Mouse (Mus musculus) intestine, postnatal 0 days (tissue): ENCODE data around the gene Lama2. TPM values are rescaled to one million over a fixed set of nuclear protein-coding genes. Genes with fewer than 3 reads are reported as not detected.
"Not testable (repeated sequence)": the region's sequence is repeated elsewhere in the genome, so short reads cannot be mapped to it uniquely, and the experiment has no call there.

Source experiments
- ATAC-seq: fragments of 200-750 bp; cut with Nextera tagmentation; 2 replicates; pipeline ENCODE4 v1.8.0; 2017; ENCODE audit warnings: mild to moderate bottlenecking, moderate TSS enrichment, moderate library complexity
- H3K27ac ChIP-seq: fragments of 300-500 bp; sonication (generic); 2 replicates; pipeline ENCODE4 v1.5.1; 2014; ENCODE audit warnings: mild to moderate bottlenecking, low read depth, low read length, moderate library complexity
- H3K27me3 ChIP-seq: fragments of 300-500 bp; sonication (generic); replicated peaks from 2 replicates; pipeline ENCODE4 v1.6.1; 2014; ENCODE audit warnings: low read length, mixed read lengths; ENCODE audit not compliant: control insufficient read depth, insufficient read depth
- H3K36me3 ChIP-seq: fragments of 300-500 bp; sonication (generic); 2 replicates; pipeline ENCODE4 v1.6.1; 2014; ENCODE audit warnings: mild to moderate bottlenecking, moderate library complexity; ENCODE audit not compliant: control insufficient read depth, insufficient read depth
- H3K4me1 ChIP-seq: fragments of 300-500 bp; sonication (generic); replicated peaks from 2 replicates; pipeline ENCODE4 v1.6.1; 2014; ENCODE audit warnings: antibody characterized with exemption, low read length, mixed read lengths; ENCODE audit not compliant: control insufficient read depth, insufficient read depth
- H3K4me2 ChIP-seq: fragments of 300-500 bp; sonication (generic); replicated peaks from 2 replicates; pipeline ENCODE4 v1.6.1; 2014; ENCODE audit warnings: low read depth, mild to moderate bottlenecking, moderate library complexity
- H3K4me3 ChIP-seq: fragments of 300-500 bp; sonication (generic); 2 replicates; pipeline ENCODE4 v1.5.1; 2014; ENCODE audit warnings: low read depth, low read length
- H3K9ac ChIP-seq: fragments of 300-500 bp; sonication (generic); 2 replicates; pipeline ENCODE4 v1.6.1; 2014; ENCODE audit warnings: mild to moderate bottlenecking, low read depth, low read length
- H3K9me3 ChIP-seq: fragments of 300-500 bp; sonication (generic); 2 replicates; pipeline ENCODE4 v1.6.1; 2016; ENCODE audit warnings: mixed run types; ENCODE audit not compliant: control insufficient read depth
- CTCF ChIP-seq: sonication (generic); IDR thresholded peaks from 2 replicates; pipeline ENCODE4 v1.5.1; 2016; ENCODE audit warnings: low read depth, mild to moderate bottlenecking, control low read depth, antibody characterized with exemption, moderate library complexity
- WGBS: fragments of 180-500 bp; shearing (Covaris S2); extraction: QIAGEN DNeasy Blood & Tissue Kit; methylation state at CpG from one replicate; pipeline ENCODE4 v1.1.7; 2014; 5-methylcytosine and 5-hydroxymethylcytosine counted together
- polyA plus RNA-seq: library from polyadenylated mRNA; unstranded; fragments of >200 nt; fragmentation: Nextera tagmentation; extraction: Ambion mirVana; gene quantifications from 2 replicates; pipeline ENCODE4 v1.2.1, GENCODE M21; 2015

The Lama2 gene
- polyA plus RNA-seq, 1 experiment from 2014 or later = 6.9 TPM

DNA sequence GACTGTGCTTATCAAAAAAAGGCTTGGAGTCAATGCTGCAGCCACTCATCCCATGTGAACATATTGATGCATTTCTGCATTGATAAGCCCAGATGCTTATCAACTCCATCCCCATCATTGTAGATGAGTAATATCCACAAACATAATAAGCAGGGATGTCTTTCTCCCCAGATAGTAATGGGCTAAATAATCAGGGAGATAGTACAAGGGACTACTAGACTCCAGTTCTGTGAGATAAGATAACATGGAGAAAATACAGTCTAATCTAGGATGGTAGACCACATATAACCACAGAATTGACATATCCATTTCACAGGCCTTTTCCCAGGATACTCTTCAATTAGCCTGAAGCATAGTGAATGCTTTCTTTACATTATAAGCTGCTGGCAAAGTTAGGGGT is 622.9 kb downstream of the Lama2 start:
- ATAC-seq = no peak
- Histone ChIP-seq H3K27me3 (no peaks in the 10 kb centered on the region), H3K36me3 (no peaks in the 10 kb centered on the region), H3K4me1 (no peaks in the 10 kb centered on the region), H3K9me3 (no peaks in the 10 kb centered on the region), H3K9ac (no peak overlapping the region), H3K4me2 (no peak overlapping the region), H3K27ac (no peak overlapping the region), H3K4me3 (no peak overlapping the region)
- no peak for TF ChIP-seq CTCF

DNA sequence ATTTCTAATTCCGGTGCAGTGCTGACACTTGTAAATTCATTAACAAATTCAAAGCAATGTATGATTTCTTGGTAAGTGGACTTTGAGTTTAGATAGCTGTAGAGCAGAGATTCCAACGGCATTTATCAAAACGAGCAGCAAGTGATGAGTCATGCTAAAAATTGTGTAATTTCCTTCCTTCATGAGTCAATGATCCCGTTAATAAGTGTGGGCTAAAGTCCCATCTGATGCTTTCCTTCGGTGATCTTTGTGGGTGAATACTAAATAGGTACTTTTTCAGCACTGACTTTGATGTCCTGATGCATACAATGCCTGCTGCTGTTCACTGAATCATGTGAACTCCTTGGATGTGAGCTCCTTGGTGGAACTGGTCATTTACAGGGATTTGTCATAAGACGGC is 623.6 kb downstream of the Lama2 start:
- peak; percentile 96 for ATAC-seq
- Histone ChIP-seq H3K9ac (no peak overlapping the region), H3K27ac (peak overlapping the region; percentile 42; the same call in 1 of the 2 replicates), H3K36me3 (no peaks in the 10 kb centered on the region), H3K27me3 (no peaks in the 10 kb centered on the region), H3K4me2 (0 out of 2 replicates have a peak overlapping the region, but pooled peaks have one; percentile 10), H3K4me3 (no peak overlapping the region), H3K4me1 (no peaks in the 10 kb centered on the region), H3K9me3 (no peaks in the 10 kb centered on the region)
- no peak for TF ChIP-seq CTCF
- WGBS = 21% methylated on average over 6 of the region's 6 CpGs

DNA sequence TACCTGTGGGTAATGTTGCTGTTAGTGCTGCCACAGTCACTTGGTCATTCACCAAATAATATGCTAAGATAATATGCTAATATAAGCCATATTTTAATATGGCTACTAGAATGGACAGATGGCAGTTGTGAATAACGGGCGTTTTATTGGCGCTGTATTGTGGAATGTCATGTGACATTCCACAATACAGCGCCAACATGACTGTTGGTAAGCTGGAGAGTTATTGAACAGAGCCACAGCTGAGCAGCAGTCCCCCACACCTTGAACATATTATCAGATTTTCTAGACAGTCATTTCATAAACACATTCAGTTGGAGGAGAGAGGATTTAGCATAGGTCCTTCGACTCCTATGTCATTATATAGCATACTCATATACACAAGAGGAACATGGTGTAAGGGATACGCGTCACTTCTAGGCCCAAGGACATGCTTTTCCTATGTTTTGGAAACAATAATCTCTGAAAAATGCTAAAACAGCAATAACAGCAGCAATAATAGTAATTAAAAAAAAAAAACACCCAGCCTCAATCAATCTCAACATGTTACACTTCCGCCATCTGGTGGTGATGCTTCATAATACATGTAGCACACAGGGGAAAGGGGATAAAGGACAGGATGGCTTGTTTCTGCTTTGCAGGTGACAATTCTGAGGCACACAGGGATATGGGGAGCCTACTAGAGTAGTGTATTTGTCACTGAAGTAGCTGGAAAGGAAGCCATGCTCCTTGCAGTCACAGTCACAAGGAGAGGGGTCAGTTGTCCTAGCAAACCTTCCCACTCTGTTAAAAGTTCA is 624.2 kb downstream of the Lama2 start:
- TF ChIP-seq CTCF = peak; percentile 85

DNA sequence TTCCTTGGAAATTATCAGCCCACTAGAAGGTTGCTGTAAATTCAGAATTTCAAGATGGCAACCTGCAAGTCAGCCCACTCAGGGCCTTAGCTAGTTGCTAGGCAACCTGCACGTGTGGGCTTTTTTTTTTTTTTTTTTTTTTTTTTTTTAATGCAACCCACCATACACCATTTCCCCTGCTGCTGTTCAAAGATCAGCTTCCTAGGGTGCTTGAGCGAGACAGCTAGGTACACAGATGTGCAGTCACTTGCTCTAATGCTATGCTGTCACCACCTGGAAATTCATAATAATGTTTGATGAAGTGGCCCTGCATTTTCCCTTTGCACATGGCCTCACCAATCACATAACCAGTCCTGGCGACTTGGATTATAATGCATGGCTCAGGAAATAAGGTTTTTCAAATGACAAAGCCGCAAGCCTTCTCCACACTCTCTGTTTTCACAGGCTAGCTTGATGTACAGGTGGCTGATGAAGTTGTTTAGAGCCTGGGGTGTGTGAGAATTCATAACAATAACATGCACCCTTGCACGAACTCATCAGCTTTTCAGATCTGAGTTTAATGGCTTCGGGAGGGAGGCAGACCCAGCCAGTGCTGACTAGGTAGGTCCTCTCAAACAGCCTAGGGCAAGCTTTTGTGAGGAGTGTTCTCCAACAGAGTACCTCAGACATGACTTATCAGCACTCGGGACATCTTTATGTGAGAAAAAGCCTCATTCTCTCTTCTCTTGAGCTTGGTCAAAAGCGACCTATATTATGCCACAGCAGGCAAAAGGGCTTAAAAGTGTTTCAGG is 625.4 kb downstream of the Lama2 start:
- Histone ChIP-seq H3K27ac (no peak overlapping the region), H3K4me3 (no peak overlapping the region), H3K4me1 (no peaks in the 10 kb centered on the region), H3K36me3 (no peaks in the 10 kb centered on the region), H3K27me3 (no peaks in the 10 kb centered on the region), H3K9ac (no peak overlapping the region), H3K9me3 (no peaks in the 10 kb centered on the region), H3K4me2 (no peak overlapping the region)
- no peak for ATAC-seq
- WGBS = 81% methylated on average over 8 of the region's 8 CpGs
- no peak for TF ChIP-seq CTCF

More for the DNA sequence above, 624.2 kb downstream of the Lama2 start:
- no peaks in the 10 kb centered on the region for H3K9me3 ChIP-seq
- H3K36me3 ChIP-seq = no peaks in the 10 kb centered on the region
- no peaks in the 10 kb centered on the region for H3K4me1 ChIP-seq
- WGBS = 65% methylated on average over 8 of the region's 8 CpGs
- ATAC-seq = peak; percentile 86
- H3K4me2 ChIP-seq = no peak overlapping the region
- H3K27me3 ChIP-seq = no peaks in the 10 kb centered on the region
- H3K9ac ChIP-seq = no peak overlapping the region
- H3K4me3 ChIP-seq = no peak overlapping the region
- H3K27ac ChIP-seq = peak overlapping the region; percentile 42

DNA sequence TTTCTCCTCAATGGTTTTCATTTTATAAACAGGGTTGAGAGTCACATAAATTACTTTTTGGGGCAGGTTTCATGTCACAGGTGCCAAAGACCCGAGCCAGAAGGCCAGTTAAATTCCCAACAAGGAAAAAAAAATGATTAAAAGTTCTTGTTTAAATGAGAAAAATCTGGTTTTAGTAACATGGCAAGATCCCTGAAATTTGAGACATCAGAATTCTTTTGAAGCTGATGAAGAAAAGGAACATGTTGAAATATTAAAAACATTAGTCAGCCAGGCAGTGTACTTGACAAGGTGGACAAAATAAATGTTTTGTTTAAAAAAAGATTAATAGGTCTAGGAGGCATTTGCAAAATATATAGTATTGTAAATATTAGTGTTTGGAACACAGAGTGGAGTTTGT is 634.1 kb downstream of the Lama2 start:
- no peak for ATAC-seq
- H3K27ac ChIP-seq = no peak overlapping the region
- no peak overlapping the region for H3K4me2 ChIP-seq
- no peaks in the 10 kb centered on the region for H3K9me3 ChIP-seq
- no peaks in the 10 kb centered on the region for H3K36me3 ChIP-seq
- no peak overlapping the region for H3K9ac ChIP-seq
- H3K27me3 ChIP-seq = no peaks in the 10 kb centered on the region
- 54% methylated on average over 1 of the region's 1 CpGs for WGBS
- H3K4me3 ChIP-seq = no peak overlapping the region
- no peaks in the 10 kb centered on the region for H3K4me1 ChIP-seq
- TF ChIP-seq CTCF = no peak

DNA sequence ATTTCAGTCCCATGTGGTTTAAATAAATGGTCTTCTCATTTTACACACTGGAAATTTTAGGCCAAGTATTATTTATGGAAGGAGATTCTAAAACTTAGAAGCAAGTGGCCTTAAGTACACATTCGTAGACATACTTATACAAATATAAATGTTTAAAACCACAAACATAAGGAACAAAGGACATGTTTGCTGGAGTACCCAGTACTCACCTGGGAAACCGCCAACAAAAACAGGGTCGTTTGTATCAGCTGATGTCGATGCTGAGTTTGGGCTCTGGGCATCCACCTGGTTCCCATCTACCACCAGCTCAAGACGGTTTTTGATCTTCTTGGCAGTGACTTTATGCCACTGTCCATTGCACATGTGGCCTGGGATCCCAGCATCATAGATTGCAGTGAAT is 635.5 kb downstream of the Lama2 start:
- 81% methylated on average over 5 of the region's 5 CpGs for WGBS
- H3K9ac ChIP-seq, H3K4me2 ChIP-seq, H3K4me3 ChIP-seq, H3K4me1 ChIP-seq, H3K9me3 ChIP-seq, H3K27ac ChIP-seq, H3K36me3 ChIP-seq, ATAC-seq, H3K27me3 ChIP-seq: not testable (repeated sequence)
